Mouse (Mus musculus): Measurements from ENCODE around the gene Mptx1.
"Not testable (repeated sequence)": the region's sequence is repeated elsewhere in the genome, so short reads cannot be mapped to it uniquely, and the experiment has no call there.

The Mptx1 gene

GRCm38 (mm10) chr1:174330218-174330617 is at the start of gene Mptx1:
Gene Mptx1 (plus strand): TSS chr1:174330518.
- no peak for DNase-seq (ENCODE audit: low read depth, low spot score)

DNA sequence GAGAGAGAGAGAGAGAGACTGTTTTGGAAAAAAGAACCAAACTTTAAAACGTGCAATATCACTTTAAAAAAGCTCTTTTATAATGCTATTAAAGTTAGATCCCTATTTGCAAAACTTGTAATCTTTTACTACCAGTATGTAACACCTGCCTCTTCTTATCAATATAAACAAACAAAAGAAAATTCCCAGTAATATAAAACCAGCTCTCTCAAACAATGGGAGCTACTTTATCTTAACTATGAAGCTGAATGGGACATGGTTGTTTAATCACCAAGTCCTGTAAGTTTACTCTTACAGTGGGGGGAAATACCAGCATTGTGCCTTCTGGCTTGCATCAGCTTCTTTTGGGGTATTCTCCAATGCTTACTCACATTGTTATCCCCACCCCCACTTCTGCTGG is 27.2 kb upstream of the Mptx1 start:
- no peak for DNase-seq (ENCODE audit: low read depth, low spot score)

- no peak for DNase-seq (ENCODE audit: low read depth, low spot score)
These were observed 13.0 kb upstream of the Mptx1 start for GRCm38 (mm10) chr1:174317308-174317707.

DNA sequence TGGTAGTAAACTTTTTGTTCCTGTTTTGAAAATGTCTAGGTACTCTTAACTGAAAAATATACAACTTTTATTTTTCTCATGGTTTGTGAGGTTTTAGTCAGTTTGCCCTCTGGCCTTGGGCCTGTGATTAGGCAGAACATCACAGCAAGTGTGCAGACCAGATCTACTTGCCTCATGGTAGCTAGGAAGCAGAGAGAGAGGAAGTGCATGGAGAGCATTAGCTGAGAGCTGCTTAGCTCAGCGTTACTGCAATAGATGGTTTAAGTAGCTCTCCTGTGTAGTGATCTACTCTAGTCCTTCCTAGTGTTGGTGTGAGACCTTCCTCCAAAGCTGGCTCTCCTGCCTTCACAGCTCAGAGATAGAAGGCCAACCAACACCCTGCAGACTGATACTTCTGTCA is 23.3 kb downstream of the Mptx1 start:
- not testable (repeated sequence) for DNase-seq (ENCODE audit: low read depth, low spot score)

GRCm38 (mm10) chr1:174354640-174355039 is 24.3 kb downstream of the Mptx1 start:
- no peak for DNase-seq (ENCODE audit: low read depth, low spot score)

- no peak for DNase-seq (ENCODE audit: low read depth, low spot score)
These were observed 34.6 kb downstream of the Mptx1 start, which contains the start of gene Olfr417 for GRCm38 (mm10) chr1:174364882-174365451. Gene Olfr417 (plus strand): TSS chr1:174365122.

DNA sequence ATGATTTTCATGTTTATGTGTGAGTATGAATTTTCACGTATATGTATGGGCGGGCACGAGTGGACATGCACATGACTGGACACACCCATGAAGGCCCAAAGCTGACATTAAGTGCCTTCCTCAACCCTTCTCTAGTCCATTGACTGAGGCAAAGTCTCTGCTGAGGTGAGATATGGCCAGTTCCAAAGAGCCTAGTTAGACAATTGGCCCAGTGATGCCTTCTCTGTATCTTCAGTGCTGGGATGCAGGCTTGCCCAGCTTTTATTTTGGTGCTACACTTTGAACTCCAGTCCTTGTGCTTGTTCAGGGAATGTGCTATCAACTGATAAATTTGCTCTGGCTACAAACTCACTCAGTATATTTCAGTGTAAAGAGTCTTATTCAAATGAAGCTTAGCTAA is 43.5 kb downstream of the Mptx1 start:
- DNase-seq (ENCODE audit: low read depth, low spot score): no peak

Data from A20 (cell line).